Mouse (Mus musculus) c-Kit-negative CD71-positive TER-119-positive erythroid progenitor cells, embryonic 14.5 days (primary cell): Measurements from ENCODE around the gene Gli1.

Experiments
- DNase-seq: peaks from one replicate; pipeline ENCODE4 v3.0.0-alpha.2; 2013; ENCODE audit warnings: low read depth, low spot score

Gene Gli1

GRCm38 (mm10) chr10:127291881-127292638 lies 49.7 kb downstream of the Gli1 start:
- peak; percentile 68 for DNase-seq

- DNase-seq: no peak
Observed at GRCm38 (mm10) chr10:127290930-127291880, 50.6 kb downstream of the Gli1 start.

GRCm38 (mm10) chr10:127290307-127290929 lies 51.4 kb downstream of the Gli1 start:
- DNase-seq: peak; percentile 98

GRCm38 (mm10) chr10:127289573-127290191 lies 52.1 kb downstream of the Gli1 start:
- peak; percentile 63 for DNase-seq

GRCm38 (mm10) chr10:127288800-127289572 lies 52.8 kb downstream of the Gli1 start, which contains the start of gene Mbd6:
Gene Mbd6, minus strand, starts transcription at chr10:127289018.
- DNase-seq: peak; percentile 82

- DNase-seq: no peak
Observed at GRCm38 (mm10) chr10:127288328-127288799, 53.4 kb downstream of the Gli1 start.

GRCm38 (mm10) chr10:127287936-127288293 lies 53.9 kb downstream of the Gli1 start:
- no peak for DNase-seq

- DNase-seq: no peak
Observed at GRCm38 (mm10) chr10:127287271-127287935, 54.4 kb downstream of the Gli1 start.

- no peak for DNase-seq
Observed at GRCm38 (mm10) chr10:127286730-127287129, 55.0 kb downstream of the Gli1 start.

GRCm38 (mm10) chr10:127286194-127286593 lies 55.6 kb downstream of the Gli1 start:
- DNase-seq: no peak

- DNase-seq: no peak
Observed at GRCm38 (mm10) chr10:127285644-127286043, 56.1 kb downstream of the Gli1 start.

- no peak for DNase-seq
Observed at GRCm38 (mm10) chr10:127284724-127285500, 56.9 kb downstream of the Gli1 start.

GRCm38 (mm10) chr10:127284105-127284622 lies 57.6 kb downstream of the Gli1 start:
- DNase-seq: no peak

- no peak for DNase-seq
Observed at GRCm38 (mm10) chr10:127282620-127283215, 59.1 kb downstream of the Gli1 start.

- DNase-seq: no peak
Observed at GRCm38 (mm10) chr10:127281316-127281715, 60.5 kb downstream of the Gli1 start.
